Mouse (Mus musculus): Measurements from ENCODE around the gene Emilin2. TPM values are rescaled to one million over a fixed set of nuclear protein-coding genes. Genes with fewer than 3 reads are reported as not detected.

Gene Emilin2
- total and polyA plus RNA-seq, 3 experiments = 37.2 to 43.5 (median 43.3) TPM

DNA sequence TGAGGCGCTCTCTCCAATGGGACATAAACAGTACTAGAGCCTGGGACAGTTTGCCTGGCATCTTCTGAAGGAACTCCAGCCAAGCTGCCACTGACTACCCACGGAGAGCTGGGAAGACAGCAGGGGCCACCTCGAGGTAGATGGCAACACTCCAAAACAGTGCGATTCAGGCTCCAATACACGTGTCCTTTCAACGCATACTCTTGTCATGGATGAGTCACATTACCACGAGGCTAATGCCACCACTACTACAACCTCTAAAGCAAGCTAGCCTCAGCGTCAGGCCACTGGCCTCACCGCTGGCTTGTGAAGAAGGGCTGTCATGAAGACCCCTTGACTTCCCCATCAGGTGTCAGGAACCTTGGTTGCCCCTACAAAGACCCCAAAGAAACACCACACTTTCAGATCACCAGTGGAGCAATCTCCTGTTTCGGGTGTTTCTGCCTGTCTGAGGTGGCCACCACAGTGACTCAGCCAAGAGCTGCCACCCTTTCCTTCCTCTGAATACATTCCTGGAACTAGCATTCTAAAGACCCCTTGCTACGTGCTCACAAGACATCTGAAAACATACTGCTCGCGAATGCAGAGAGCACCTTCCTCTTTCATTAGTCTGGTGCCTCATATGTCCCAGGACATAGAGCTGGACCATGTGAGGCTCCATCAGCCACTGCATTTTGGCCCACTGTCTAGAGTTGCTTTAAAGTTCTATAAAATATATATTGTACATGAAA, 54.8 kb downstream of the Emilin2 start:
- intact Hi-C loops (cut with DNase I) = no loop called here
- TF ChIP-seq POLR2A (IDR thresholded peaks at IDR 0.05; ENCODE audit: insufficient read depth, low read depth, low read length) (no peak), EP300 (IDR thresholded peaks at IDR 0.05; ENCODE audit: insufficient read depth, low read depth, low read length) (no peak; the same call in 1 of the 2 replicates), CTCF (IDR thresholded peaks at IDR 0.05) (no peak)
- peak in 1 of 2 experiments; percentile 62 for DNase-seq
- Histone ChIP-seq H3K36me3 (ENCODE audit: control insufficient read depth, insufficient read depth, low read length) (no peaks in the 10 kb centered on the region; the same call in 1 of the 2 replicates), H3K79me2 (replicated peaks; ENCODE audit: control insufficient read depth, insufficient read depth, low read length) (no peaks in the 10 kb centered on the region), H3K4me3 (no peak overlapping the region), H3K27me3 (ENCODE audit: control insufficient read depth, insufficient read depth, low read length) (no peaks in the 10 kb centered on the region), H3K27ac (peak overlapping the region; percentile 47; the same call in 1 of the 2 replicates), H3K9ac (ENCODE audit: low read depth, low read length) (no peak overlapping the region), H3K4me1 (ENCODE audit: control insufficient read depth, insufficient read depth, low read length) (peaks cover 5% of the 10 kb centered on the region; the same call in 1 of the 2 replicates)
- WGBS = 59% methylated on average over 13 of the region's 13 CpGs

DNA sequence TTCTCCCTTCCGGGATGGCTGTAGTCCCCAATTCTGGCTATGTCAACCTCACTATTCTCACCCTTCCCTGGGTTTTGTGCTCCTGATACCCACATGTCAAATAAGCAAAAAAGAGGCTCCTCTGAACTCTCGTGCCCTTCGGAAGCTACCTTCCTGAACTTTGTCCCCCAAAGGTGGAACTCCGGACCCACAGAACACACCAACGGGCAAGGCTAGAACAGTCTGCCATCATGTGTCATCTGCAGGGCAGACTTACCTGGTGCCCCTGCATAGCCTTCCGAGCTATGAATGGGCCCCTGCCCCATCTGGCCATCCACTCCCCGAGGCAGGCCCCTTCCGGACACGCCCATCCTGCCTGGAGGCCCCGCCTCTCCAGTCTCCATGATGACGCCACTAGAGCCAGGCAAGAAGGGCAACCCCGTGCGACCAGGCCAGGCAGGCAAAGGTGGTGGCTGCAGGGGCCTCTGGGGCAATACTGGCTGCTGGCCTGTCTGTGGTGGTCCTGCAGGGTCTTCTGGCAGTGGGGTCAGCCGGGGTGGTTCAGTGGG, 55.6 kb downstream of the Emilin2 start:
- Histone ChIP-seq H3K36me3 (ENCODE audit: control insufficient read depth, insufficient read depth, low read length) (no peaks in the 10 kb centered on the region; the same call in 1 of the 2 replicates), H3K4me3 (no peak overlapping the region), H3K27me3 (ENCODE audit: control insufficient read depth, insufficient read depth, low read length) (no peaks in the 10 kb centered on the region), H3K79me2 (replicated peaks; ENCODE audit: control insufficient read depth, insufficient read depth, low read length) (no peaks in the 10 kb centered on the region), H3K27ac (peak overlapping the region; percentile 43; the same call in 1 of the 2 replicates), H3K9ac (ENCODE audit: low read depth, low read length) (no peak overlapping the region), H3K4me1 (ENCODE audit: control insufficient read depth, insufficient read depth, low read length) (peaks cover 10% of the 10 kb centered on the region)
- WGBS = 76% methylated on average over 14 of the region's 14 CpGs
- DNase-seq = no peak
- intact Hi-C loops (cut with DNase I) = no loop called here
- TF ChIP-seq EP300 (IDR thresholded peaks at IDR 0.05; ENCODE audit: insufficient read depth, low read depth, low read length) (no peak), CTCF (IDR thresholded peaks at IDR 0.05) (no peak), POLR2A (IDR thresholded peaks at IDR 0.05; ENCODE audit: insufficient read depth, low read depth, low read length) (no peak)

DNA sequence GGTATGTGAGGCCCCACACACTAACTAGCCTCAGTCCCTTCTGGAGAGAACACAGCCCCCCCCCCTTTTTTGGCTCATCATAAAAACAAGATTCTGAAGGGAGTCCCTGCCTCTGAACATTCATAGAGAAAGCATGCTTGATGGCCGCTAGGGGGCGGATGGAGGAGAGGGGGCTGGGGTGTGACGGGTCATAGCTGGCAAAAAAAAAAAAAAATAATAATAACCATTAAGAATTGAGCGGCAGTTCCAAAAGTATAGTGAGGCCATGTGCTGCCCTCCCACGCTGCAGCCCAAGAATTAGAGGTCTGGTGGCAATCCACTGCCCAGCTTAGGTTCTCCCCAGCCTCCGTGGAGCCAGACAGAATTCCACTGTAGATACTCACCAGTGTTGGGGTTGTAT, 57.0 kb downstream of the Emilin2 start:
- DNase-seq = peak in 1 of 2 experiments; percentile 45
- intact Hi-C loops (cut with DNase I) = loop anchor here (2.0 kb wide), 1 partner anchor 56 kb away; the partner anchor contains the start of gene Emilin2
- TF ChIP-seq CTCF (IDR thresholded peaks at IDR 0.05) (peak; percentile 60), POLR2A (IDR thresholded peaks at IDR 0.05; ENCODE audit: insufficient read depth, low read depth, low read length) (no peak), EP300 (IDR thresholded peaks at IDR 0.05; ENCODE audit: insufficient read depth, low read depth, low read length) (no peak)
- Histone ChIP-seq H3K79me2 (replicated peaks; ENCODE audit: control insufficient read depth, insufficient read depth, low read length) (no peaks in the 10 kb centered on the region), H3K4me1 (ENCODE audit: control insufficient read depth, insufficient read depth, low read length) (peaks cover 13% of the 10 kb centered on the region), H3K27ac (no peak overlapping the region), H3K4me3 (no peak overlapping the region), H3K27me3 (ENCODE audit: control insufficient read depth, insufficient read depth, low read length) (no peaks in the 10 kb centered on the region), H3K9ac (ENCODE audit: low read depth, low read length) (no peak overlapping the region), H3K36me3 (ENCODE audit: control insufficient read depth, insufficient read depth, low read length) (no peaks in the 10 kb centered on the region; the same call in 1 of the 2 replicates)
- WGBS = 47% methylated on average over 6 of the region's 6 CpGs

DNA sequence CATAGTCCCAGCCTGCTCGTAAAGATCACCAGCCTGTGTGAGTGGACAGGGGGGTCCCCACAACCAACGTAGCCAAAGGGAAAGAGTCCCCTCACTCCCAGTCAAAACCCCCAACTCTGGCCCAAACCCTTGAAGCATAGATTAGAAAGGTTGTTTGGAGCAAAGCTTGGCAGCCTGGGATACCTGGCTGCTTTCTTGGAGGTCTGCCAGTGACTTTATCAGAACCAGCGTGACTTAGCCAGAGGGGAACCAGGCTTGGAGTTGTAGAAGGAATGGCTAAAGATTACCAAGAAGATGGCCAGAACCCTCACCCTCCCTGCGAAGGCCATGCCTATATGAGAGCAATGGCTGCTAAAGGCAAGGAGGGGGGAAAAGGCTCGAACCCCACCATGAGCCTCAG, 57.7 kb downstream of the Emilin2 start:
- Histone ChIP-seq H3K36me3 (ENCODE audit: control insufficient read depth, insufficient read depth, low read length) (no peaks in the 10 kb centered on the region; the same call in 1 of the 2 replicates), H3K4me3 (no peak overlapping the region), H3K9ac (ENCODE audit: low read depth, low read length) (no peak overlapping the region), H3K27ac (peak overlapping the region; percentile 26; the same call in 1 of the 2 replicates), H3K27me3 (ENCODE audit: control insufficient read depth, insufficient read depth, low read length) (no peaks in the 10 kb centered on the region), H3K4me1 (ENCODE audit: control insufficient read depth, insufficient read depth, low read length) (peaks cover 13% of the 10 kb centered on the region), H3K79me2 (replicated peaks; ENCODE audit: control insufficient read depth, insufficient read depth, low read length) (no peaks in the 10 kb centered on the region)
- 42% methylated on average over 5 of the region's 5 CpGs for WGBS
- peak in 1 of 2 experiments; percentile 45 for DNase-seq
- TF ChIP-seq EP300 (IDR thresholded peaks at IDR 0.05; ENCODE audit: insufficient read depth, low read depth, low read length) (no peak), CTCF (IDR thresholded peaks at IDR 0.05) (no peak), POLR2A (IDR thresholded peaks at IDR 0.05; ENCODE audit: insufficient read depth, low read depth, low read length) (no peak)
- intact Hi-C loops (cut with DNase I) = loop anchor here (2.0 kb wide), 1 partner anchor 57 kb away; the partner anchor contains the start of gene Emilin2

DNA sequence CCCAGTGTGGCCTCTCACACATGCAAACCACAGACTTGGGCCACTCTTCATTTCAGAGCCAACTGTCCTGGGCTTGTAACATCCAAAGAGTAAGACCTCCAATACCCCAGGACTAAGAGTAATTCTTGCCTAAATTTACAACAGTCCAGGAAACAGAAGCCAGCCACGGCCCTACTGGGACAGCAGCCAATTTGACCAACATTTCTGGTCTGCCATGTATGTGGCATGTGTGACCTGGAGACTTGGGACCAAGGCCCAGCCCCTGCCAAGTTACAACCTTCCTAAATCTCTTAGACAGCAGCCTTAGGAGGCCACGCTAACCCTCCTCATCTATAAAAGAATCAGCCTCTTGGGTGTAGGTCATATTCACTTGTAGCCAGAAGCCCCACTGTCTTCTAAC, 58.4 kb downstream of the Emilin2 start:
- Histone ChIP-seq H3K27me3 (ENCODE audit: control insufficient read depth, insufficient read depth, low read length) (no peaks in the 10 kb centered on the region), H3K4me3 (no peak overlapping the region), H3K27ac (no peak overlapping the region), H3K4me1 (ENCODE audit: control insufficient read depth, insufficient read depth, low read length) (peaks cover 13% of the 10 kb centered on the region), H3K9ac (ENCODE audit: low read depth, low read length) (no peak overlapping the region), H3K36me3 (ENCODE audit: control insufficient read depth, insufficient read depth, low read length) (no peaks in the 10 kb centered on the region; the same call in 1 of the 2 replicates), H3K79me2 (replicated peaks; ENCODE audit: control insufficient read depth, insufficient read depth, low read length) (no peaks in the 10 kb centered on the region)
- no peak for DNase-seq
- intact Hi-C loops (cut with DNase I) = no loop called here
- 65% methylated on average over 2 of the region's 2 CpGs for WGBS
- no peak for TF ChIP-seq CTCF (IDR thresholded peaks at IDR 0.05)
- TF ChIP-seq POLR2A (IDR thresholded peaks at IDR 0.05; ENCODE audit: insufficient read depth, low read depth, low read length) = no peak
- no peak for TF ChIP-seq EP300 (IDR thresholded peaks at IDR 0.05; ENCODE audit: insufficient read depth, low read depth, low read length)

DNA sequence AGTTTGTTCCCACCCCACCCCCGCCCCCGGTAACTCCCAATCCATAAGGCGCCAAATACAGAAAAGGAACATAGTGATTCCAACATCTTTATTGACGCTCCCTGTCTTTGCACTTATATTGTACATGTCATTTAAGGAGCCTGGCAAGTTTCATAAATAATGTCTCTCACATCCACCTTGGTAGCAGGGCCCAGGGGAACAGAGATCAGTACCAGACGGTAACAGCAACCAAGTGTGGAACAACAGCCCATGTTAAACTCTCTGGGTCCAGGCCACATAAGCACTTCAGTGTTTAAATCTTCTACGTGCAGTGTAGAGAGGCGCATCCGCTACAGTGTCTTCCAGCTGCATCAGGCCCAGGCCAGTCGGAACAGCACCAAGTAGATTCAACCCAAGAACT, 59.7 kb downstream of the Emilin2 start:
- H3K27me3 ChIP-seq (ENCODE audit: control insufficient read depth, insufficient read depth, low read length) = no peaks in the 10 kb centered on the region
- no peak for TF ChIP-seq CTCF (IDR thresholded peaks at IDR 0.05)
- TF ChIP-seq EP300 (IDR thresholded peaks at IDR 0.05; ENCODE audit: insufficient read depth, low read depth, low read length) = no peak
- DNase-seq = no peak
- intact Hi-C loops (cut with DNase I) = no loop called here
- 85% methylated on average over 9 of the region's 9 CpGs for WGBS
- H3K79me2 ChIP-seq (replicated peaks; ENCODE audit: control insufficient read depth, insufficient read depth, low read length) = no peaks in the 10 kb centered on the region
- no peak overlapping the region for H3K9ac ChIP-seq (ENCODE audit: low read depth, low read length)
- peak overlapping the region; percentile 76 for H3K27ac ChIP-seq
- H3K4me3 ChIP-seq = no peak overlapping the region
- H3K4me1 ChIP-seq (ENCODE audit: control insufficient read depth, insufficient read depth, low read length) = peaks cover 12% of the 10 kb centered on the region
- H3K36me3 ChIP-seq (ENCODE audit: control insufficient read depth, insufficient read depth, low read length) = no peaks in the 10 kb centered on the region; the same call in 1 of the 2 replicates
